Mouse (Mus musculus) olfactory bulb, adult 2 months (tissue): ENCODE data around the gene Asxl1. TPM values are rescaled to one million over a fixed set of nuclear protein-coding genes. Genes with fewer than 3 reads are reported as not detected.

Experiments
- H3K27ac ChIP-seq: fragments of 200-500 bp; 2 replicates; pipeline ENCODE4 v1.5.1; 2012; ENCODE audit warnings: low read depth, low read length; ENCODE audit not compliant: insufficient read depth
- H3K4me1 ChIP-seq: fragments of 200-500 bp; 2 replicates; pipeline ENCODE4 v1.6.1; 2012; ENCODE audit warnings: low read length; ENCODE audit not compliant: control insufficient read depth, insufficient read depth
- H3K4me3 ChIP-seq: fragments of 200-500 bp; 2 replicates; pipeline ENCODE4 v1.5.1; 2012; ENCODE audit warnings: mild to moderate bottlenecking, low read depth, low read length, moderate library complexity; ENCODE audit not compliant: insufficient read depth
- CTCF ChIP-seq: fragments of 200-500 bp; IDR thresholded peaks from 2 replicates; pipeline ENCODE4 v1.5.1; 2012; ENCODE audit warnings: low read depth, mild to moderate bottlenecking, low read length, moderate library complexity; ENCODE audit not compliant: insufficient read depth
- POLR2A ChIP-seq: fragments of 200-500 bp; IDR thresholded peaks from 2 replicates; pipeline ENCODE4 v1.6.1; 2012; ENCODE audit warnings: mild to moderate bottlenecking, low read depth, low read length, moderate library complexity; ENCODE audit not compliant: insufficient read depth
- WGBS: fragments of 180-500 bp; shearing (Covaris S2); methylation state at CpG from one replicate; pipeline ENCODE4 v1.1.7; 2018; 5-methylcytosine and 5-hydroxymethylcytosine counted together
- polyA plus RNA-seq: library from polyadenylated mRNA; stranded (reverse); fragments of >200 nt; gene quantifications from 2 replicates; pipeline ENCODE4 v1.2.4, GENCODE M21; 2012; ENCODE audit warnings: low replicate concordance; ENCODE audit not compliant: missing spikeins, insufficient read depth, insufficient read length

Asxl1 gene
- polyA plus RNA-seq, 1 experiment: 329 TPM

DNA sequence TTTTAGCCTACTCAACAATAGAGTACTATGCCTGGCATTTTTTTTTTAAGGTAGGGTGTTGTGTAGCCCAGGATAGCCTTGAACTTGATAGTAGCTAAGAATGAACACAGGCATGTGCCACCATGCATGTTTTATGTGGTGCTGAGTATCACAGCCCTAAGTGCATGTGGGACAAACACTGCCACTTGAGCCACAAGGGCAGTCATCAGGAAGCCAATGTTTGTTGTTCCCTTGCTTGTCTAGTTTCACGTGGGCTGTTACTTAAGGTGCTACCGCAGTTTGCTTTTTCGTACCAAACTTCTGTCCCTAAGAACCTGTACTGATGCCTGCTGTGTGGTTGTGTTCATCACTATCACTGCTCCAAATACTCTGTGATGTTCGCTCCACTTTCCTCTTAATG, 27.2 kb upstream of the Asxl1 start:
- no peak overlapping the region for H3K27ac ChIP-seq
- WGBS: 88% methylated on average over 4 of the region's 4 CpGs
- no peak for TF ChIP-seq POLR2A
- TF ChIP-seq CTCF: no peak
- H3K4me3 ChIP-seq: no peak overlapping the region
- no peaks in the 10 kb centered on the region for H3K4me1 ChIP-seq

DNA sequence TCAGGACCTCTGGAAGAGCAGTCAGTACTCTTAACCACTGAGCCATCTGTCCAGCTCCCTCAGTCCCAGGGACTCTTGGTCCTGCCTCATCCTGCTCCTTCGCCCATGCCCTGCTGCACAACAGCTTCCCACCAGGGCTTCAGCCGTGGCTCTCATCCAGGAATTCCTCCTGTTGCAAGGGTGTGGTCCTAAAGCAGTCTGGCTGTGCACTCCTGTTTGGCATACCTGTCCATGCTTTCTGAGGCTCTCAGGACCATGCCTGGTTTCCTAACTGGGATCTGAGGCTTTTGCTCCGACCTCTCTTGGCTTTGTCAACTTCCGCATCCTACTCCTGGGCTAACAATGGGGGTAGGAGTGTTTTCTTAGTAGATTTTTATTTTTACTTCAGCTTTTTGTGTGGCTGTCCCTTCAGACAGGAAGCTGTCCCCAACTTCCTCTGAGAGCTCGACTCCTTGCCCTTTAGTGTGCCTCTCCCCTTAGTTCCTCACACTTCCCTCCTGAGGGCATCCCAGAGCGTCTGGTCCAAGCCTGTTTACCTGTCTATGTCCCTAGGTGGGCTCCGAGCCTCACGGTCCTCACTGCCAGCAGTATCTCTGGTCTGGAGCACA, 26.5 kb upstream of the Asxl1 start:
- Histone ChIP-seq H3K4me1 (no peaks in the 10 kb centered on the region), H3K27ac (no peak overlapping the region), H3K4me3 (no peak overlapping the region)
- TF ChIP-seq CTCF (no peak), POLR2A (no peak)
- WGBS: 86% methylated on average over 8 of the region's 8 CpGs

DNA sequence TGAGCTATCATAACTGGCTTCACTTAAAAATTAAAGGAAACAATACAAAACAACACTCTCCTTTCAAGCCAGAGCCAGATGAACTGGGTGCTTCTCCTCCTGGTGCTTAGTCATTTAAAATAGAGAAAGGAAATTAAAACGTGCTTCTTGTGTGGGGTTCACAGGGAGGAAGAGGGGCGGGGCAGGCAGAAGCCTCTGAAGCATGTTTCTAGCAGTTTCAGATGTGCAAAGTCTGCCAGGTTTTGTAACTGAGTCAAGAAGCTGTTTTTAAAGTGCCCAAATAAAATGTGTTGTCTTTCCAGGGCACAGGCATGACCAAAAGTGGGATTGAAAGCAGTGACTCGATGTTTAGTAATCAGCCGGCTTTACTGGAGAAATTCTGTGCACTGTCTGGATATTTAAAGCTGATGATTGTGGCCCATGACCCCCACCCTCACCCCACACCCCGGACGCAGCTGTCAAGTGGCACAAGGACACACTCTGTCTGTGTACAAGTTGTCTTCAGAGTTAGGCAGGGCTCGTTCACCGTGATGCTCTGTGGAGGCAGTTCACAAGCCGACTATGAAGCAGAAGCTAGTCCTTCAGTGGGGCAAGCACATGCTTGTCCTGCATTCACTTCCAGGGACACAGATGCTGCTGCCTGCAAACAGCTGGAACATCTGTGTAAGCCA, 19.8 kb upstream of the Asxl1 start:
- 64% methylated on average over 9 of the region's 9 CpGs for whole genome bisulfite sequencing

DNA sequence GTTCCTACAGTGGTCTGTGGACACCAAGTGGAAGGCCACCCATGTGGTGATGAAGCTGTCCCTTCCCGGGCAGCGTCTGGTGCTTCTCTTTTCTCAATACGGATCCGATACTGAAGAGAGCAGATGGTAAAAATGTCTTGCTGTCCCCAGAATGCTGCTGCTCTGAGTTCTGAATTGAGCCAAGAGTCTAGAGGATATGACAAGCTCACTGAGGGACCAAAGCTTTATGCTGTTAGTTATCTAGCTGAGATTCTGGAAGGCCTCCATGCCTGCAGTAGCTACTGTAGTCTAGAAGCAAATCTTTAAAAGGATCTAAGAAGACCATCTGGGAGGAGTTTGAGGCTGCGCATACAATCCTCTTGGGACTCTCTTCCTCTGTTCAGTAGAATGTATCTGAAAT, 13.4 kb upstream of the Asxl1 start:
- H3K27ac ChIP-seq: no peak overlapping the region
- no peak overlapping the region for H3K4me3 ChIP-seq
- H3K4me1 ChIP-seq: no peaks in the 10 kb centered on the region
- TF ChIP-seq CTCF: no peak
- TF ChIP-seq POLR2A: no peak
- 87% methylated on average over 5 of the region's 5 CpGs for WGBS

More for the DNA sequence above, 19.8 kb upstream of the Asxl1 start:
- Histone ChIP-seq H3K4me3 (no peak overlapping the region), H3K27ac (no peak overlapping the region), H3K4me1 (peaks cover 2% of the 10 kb centered on the region; the same call in 1 of the 2 replicates)
- TF ChIP-seq POLR2A (no peak), CTCF (no peak)

DNA sequence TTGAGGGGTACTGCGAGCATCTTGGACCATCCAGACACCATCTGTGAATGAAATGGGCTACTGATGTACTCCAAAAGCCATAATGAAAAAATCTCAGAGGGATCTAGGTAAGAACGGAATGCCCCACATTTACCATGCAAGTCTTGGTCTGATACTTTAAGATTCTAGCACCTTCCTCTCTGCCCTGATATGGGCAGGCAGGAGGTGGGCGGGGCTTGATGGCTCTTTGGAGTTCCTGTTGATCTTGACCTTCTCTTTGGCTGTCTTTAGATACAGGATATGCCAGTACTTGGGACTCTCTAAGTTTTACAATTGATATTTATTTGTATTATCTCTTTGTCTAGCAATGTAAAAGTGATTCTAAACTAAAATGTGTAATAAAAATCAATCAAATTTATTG, 12.6 kb upstream of the Asxl1 start:
- H3K4me1 ChIP-seq: no peaks in the 10 kb centered on the region
- WGBS: 95% methylated on average over 3 of the region's 3 CpGs
- no peak overlapping the region for H3K4me3 ChIP-seq
- TF ChIP-seq CTCF: no peak
- no peak overlapping the region for H3K27ac ChIP-seq

DNA sequence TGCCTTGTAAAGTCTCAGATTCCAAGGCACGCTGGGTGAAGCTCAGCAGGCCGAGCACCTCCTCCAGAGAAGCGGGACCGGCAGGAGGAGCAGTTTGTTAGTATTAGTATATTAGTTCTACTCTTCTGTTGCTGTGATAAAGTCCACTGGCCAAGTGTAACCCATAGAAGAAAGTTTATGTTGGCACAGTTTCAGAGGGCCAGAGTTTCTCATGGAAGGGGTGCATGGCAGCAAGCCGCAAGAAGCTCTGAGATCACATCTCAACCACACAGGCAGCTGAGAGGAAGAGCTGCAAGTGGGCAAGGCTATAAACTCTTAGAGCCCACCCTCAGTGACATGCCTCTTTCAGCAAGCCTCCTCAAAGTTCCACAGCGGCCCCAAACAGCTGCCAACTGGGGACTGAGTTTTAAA, 11.8 kb upstream of the Asxl1 start:
- 86% methylated on average over 6 of the region's 6 CpGs for WGBS
- H3K4me1 ChIP-seq: no peaks in the 10 kb centered on the region
- no peak overlapping the region for H3K4me3 ChIP-seq
- no peak overlapping the region for H3K27ac ChIP-seq
- TF ChIP-seq CTCF: no peak

DNA sequence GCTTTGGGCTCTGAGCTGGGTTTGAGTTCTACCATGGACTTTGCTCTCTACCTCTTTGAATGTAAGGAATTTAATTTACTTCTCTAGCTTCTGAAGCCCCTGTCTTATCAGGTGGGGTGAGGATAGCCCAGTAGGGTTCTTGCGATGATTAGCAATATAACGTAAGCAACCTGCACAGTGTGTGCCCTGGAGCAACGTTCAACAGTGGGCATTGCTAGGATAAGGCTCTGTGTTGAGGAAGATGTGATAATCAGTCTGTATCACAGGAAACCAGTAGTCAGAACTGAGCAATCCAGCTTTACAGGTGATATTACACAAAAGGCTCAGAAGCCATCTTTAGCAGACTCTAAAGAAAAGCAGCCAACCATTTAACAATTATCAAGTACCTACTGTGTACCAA, 11.3 kb upstream of the Asxl1 start:
- H3K4me1 ChIP-seq: no peaks in the 10 kb centered on the region
- no peak overlapping the region for H3K27ac ChIP-seq
- H3K4me3 ChIP-seq: no peak overlapping the region
- 86% methylated on average over 3 of the region's 3 CpGs for WGBS
- TF ChIP-seq POLR2A (no peak), CTCF (no peak)

DNA sequence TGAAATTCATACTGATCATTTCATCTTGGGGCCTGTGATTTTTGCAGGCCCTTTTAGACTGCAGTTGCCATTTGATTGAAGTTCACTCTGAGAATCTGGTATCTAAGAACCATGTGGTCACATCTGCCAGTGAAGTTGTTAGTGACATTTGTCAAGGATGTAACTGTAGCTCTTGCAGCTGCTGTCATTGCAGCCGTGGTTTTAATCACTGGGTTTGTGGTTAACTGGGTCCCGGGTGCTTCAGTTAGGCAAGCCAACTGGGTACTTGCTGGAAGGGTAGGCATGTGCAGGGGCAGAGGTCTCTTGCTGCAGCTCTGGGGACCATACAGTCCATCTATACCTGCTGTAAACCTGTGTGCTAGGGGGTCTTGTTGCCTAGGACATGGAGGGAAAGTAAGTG, 9.5 kb upstream of the Asxl1 start:
- no peak for TF ChIP-seq POLR2A
- no peak for TF ChIP-seq CTCF
- WGBS: 76% methylated on average over 2 of the region's 2 CpGs
- no peaks in the 10 kb centered on the region for H3K4me1 ChIP-seq
- no peak overlapping the region for H3K27ac ChIP-seq
- no peak overlapping the region for H3K4me3 ChIP-seq

DNA sequence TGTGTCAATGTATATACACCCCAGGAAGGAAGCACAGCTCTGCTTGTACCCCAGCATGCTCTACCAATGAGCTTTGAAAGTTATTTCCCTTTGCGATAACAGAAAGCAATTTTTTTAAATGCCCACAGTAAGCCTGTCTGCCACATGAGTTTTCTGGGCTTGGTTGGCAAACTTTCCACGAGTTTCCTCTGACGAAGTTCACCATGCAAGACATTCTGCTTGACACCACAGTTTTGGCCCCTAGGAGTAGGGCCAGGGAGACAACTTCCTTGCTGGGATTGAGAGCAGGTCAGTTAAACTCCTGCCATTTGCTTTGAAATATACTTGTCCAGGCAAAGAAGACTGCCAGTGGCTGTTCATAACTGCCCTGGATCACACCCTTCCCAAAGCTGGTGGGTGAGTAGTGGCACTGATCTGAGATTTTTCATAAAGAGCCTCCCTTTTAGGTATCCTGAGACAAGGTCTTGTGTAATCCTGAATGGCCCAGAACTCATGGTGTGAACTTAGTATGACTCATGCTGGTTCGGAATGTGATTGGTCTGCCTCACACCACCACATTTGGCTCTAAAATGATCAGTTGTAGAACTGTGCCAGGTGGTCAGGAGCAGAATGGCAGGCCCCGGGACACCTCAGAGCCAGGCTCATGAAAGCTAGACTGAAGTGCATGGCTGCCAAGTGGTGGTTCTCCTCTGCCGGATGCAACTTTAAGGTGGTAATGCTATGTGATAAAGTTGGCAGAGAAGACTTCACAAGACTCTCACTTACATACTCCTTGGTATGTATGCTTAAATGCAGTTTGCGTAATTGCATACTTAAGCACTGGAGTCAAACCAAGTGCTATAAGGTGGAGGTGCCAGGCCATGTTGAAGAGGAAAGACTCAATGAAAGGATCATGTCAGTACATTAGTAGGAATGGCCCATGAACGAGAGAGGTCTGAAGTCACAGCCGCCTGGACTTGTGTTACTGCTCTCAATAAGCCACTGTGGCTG, 7.0 kb upstream of the Asxl1 start:
- no peak overlapping the region for H3K4me3 ChIP-seq
- H3K27ac ChIP-seq: no peak overlapping the region
- WGBS: 86% methylated on average over 9 of the region's 9 CpGs
- no peak for TF ChIP-seq CTCF
- no peaks in the 10 kb centered on the region for H3K4me1 ChIP-seq
